Mouse (Mus musculus): ENCODE results near the gene Elfn1.

Gene Elfn1

DNA sequence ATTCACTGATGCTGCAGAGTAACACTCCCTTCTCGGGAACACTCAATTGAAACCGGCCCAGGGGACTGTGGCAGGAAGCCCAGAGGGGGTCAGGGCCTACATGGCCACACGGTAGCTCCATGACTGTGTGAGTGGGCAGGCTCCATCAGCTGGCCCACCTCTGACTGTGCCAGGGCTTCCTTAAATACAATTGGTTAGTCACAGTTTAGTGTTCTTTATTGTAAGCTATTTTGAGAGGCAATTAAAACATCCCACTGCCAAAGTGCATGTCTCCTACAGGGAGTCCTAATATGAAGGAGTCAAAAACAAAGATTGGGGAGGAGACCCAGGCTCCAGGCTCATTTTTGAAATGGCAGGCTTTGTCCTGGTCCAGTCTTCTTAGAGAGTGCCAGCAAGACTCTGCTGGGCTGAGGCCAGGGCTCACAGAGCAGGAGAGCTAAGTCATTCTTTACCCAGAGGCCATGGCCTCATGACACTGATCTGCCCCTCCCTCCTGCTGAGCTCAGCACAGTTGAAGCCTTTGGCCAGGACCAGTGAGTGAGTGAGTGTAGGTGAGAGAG, 116.3 kb downstream of the Elfn1 start:
- peak; percentile 63 for DNase-seq (ENCODE audit: low spot score)

Data from yolk sac, embryonic 10.5 days (tissue).